Mouse (Mus musculus) erythroblast, embryonic 14.5 days (primary cell): ENCODE results near the gene Lilra5. TPM values are rescaled to one million over a fixed set of nuclear protein-coding genes. Genes with fewer than 3 reads are reported as not detected.

Source experiments
- H3K27me3 ChIP-seq: 2 replicates; pipeline ENCODE4 v1.6.1; 2012; ENCODE audit warnings: inconsistent platforms; ENCODE audit not compliant: control insufficient read depth
- H3K36me3 ChIP-seq: 2 replicates; pipeline ENCODE4 v1.6.1; 2012; ENCODE audit warnings: mild to moderate bottlenecking, inconsistent platforms; ENCODE audit not compliant: control insufficient read depth
- H3K4me1 ChIP-seq: 2 replicates; pipeline ENCODE4 v1.6.1; 2012; ENCODE audit warnings: inconsistent platforms; ENCODE audit not compliant: control insufficient read depth
- H3K4me3 ChIP-seq: replicated peaks from 2 replicates; pipeline ENCODE3; 2012; ENCODE audit warnings: moderate library complexity, mild to moderate bottlenecking, inconsistent platforms
- H3K9me3 ChIP-seq: 2 replicates; pipeline ENCODE4 v1.6.1; 2012; ENCODE audit warnings: low read length, inconsistent platforms, mixed read lengths; ENCODE audit not compliant: control insufficient read depth
- GATA1 ChIP-seq: IDR thresholded peaks from 2 replicates; pipeline ENCODE4 v1.6.1; 2012; ENCODE audit warnings: low read length, inconsistent platforms, mixed read lengths
- TAL1 ChIP-seq: IDR thresholded peaks from 3 replicates; pipeline ENCODE4 v1.6.1; 2012; ENCODE audit warnings: low read length, inconsistent platforms, mixed read lengths
- polyA plus RNA-seq: library from polyadenylated mRNA; stranded (reverse); fragments of >175 nt; gene quantifications from 2 replicates; pipeline ENCODE4 v1.2.3, GENCODE M21; 2012

Lilra5 gene
- polyA plus RNA-seq, 1 experiment = not detected

DNA sequence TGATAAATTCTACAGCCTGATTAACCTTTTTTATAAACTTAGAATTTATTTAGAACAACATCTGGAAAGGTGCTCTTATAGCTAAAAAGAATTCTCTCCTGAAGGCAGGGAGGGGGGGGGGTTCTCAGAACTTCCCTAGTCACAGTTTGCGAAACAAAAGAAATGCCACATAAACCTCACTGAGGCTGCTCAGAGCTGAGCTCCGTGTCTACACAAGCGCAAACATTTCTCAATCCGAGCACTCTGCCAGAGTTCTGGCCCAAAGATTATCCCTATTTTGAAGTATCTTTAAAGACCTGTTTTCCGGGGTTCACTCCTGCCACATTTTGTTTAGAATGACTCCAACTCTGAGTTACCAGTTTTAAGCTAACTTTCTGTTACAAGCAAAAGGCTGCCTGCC lies 55.1 kb downstream of the Lilra5 start:
- TF ChIP-seq TAL1 (no peak), GATA1 (no peak)
- no peaks in the 10 kb centered on the region for H3K36me3 ChIP-seq
- H3K27me3 ChIP-seq = no peaks in the 10 kb centered on the region

More for the DNA sequence above, 55.1 kb downstream of the Lilra5 start:
- no peaks in the 10 kb centered on the region for H3K4me1 ChIP-seq
- H3K4me3 ChIP-seq = no peak overlapping the region
- no peaks in the 10 kb centered on the region for H3K9me3 ChIP-seq

Other genes with a start within 250 kb of the Lilra5 start
- gene Lair1, start 174.6 kb upstream of the Lilra5 start, polyA plus RNA-seq = not detected in 2 replicates
- not detected in 2 replicates for gene Ttyh1, start 118.3 kb upstream of the Lilra5 start, polyA plus RNA-seq
- 20.2 and 21.2 TPM in 2 replicates for gene Leng8, start 100.7 kb upstream of the Lilra5 start, polyA plus RNA-seq
- gene Leng9, start 87.4 kb upstream of the Lilra5 start, polyA plus RNA-seq = 0.04 and 0.07 TPM in 2 replicates
- gene Cdc42ep5, start 72.9 kb upstream of the Lilra5 start, polyA plus RNA-seq = 0.14 and 0.25 TPM in 2 replicates
- gene Ncr1, start 100.0 kb downstream of the Lilra5 start, polyA plus RNA-seq = not detected in 2 replicates
- gene Gp6, start 160.0 kb downstream of the Lilra5 start, polyA plus RNA-seq = 0.05 TPM in 1 of 2 replicates, not detected in the other
- gene Rdh13, start 207.9 kb downstream of the Lilra5 start, polyA plus RNA-seq = 0.02 TPM in 1 of 2 replicates, not detected in the other
- not detected in 2 replicates for gene Eps8l1, start 222.9 kb downstream of the Lilra5 start, polyA plus RNA-seq